Mouse (Mus musculus): Measurements from ENCODE around the gene Lrrc27. TPM values are rescaled to one million over a fixed set of nuclear protein-coding genes. Genes with fewer than 3 reads are reported as not detected.

Gene Lrrc27
- 1.4 TPM for polyA plus RNA-seq (2017; shearing (Covaris generic))

DNA sequence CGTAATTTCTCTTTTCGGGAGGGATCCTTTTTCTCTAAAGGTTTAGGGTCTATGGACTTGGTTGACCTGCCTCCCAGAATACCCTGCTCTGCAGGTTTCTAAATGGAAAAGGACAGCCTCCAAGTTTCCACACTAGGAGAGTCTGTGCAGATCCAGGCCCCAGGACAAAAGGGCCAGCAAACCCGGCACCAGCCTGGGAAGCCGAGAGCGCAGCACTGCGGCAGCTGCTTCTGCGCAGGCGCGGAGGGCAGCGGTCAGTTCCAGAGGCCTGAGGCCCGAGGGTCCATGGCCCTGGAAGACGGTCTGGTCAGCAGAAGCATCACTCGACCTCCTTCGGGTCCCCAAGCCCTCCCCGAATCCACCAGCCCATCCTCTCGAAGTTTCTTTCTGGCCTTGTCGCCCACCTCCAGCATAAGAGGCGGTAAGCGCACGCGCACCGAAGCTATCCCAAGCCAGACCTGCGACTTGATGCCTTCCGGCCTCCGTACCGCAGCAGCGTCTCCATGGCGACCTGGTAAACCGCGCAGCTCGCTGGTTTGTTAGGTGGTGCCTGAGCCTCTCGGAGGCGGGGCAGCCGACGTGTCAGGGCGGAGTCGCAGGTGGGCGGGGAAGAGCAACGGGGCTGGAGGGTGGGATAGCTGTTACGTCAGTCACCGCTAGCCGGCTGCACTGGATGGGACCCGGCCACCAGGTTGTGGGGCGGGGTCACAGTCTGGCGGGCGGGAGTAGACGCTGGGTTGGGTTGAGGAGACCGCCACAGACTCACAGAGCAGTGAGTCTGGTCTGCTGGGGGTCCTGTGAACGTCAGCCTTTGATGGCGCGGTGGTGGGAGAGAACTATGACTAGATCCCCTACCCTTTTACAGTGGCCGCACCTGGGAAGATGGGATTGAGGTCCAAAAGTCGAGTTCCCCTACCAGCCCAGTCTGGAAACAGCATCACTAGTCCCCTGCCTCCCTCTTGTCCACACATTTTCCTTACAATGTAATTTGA, at the start of gene Lrrc27, which contains the start of gene Stk32c:
Lrrc27 (plus strand) TSS at position 235 of the 992 bp plus-strand sequence.
Stk32c (minus strand) TSS at position 554 of the 992 bp plus-strand sequence.

DNA sequence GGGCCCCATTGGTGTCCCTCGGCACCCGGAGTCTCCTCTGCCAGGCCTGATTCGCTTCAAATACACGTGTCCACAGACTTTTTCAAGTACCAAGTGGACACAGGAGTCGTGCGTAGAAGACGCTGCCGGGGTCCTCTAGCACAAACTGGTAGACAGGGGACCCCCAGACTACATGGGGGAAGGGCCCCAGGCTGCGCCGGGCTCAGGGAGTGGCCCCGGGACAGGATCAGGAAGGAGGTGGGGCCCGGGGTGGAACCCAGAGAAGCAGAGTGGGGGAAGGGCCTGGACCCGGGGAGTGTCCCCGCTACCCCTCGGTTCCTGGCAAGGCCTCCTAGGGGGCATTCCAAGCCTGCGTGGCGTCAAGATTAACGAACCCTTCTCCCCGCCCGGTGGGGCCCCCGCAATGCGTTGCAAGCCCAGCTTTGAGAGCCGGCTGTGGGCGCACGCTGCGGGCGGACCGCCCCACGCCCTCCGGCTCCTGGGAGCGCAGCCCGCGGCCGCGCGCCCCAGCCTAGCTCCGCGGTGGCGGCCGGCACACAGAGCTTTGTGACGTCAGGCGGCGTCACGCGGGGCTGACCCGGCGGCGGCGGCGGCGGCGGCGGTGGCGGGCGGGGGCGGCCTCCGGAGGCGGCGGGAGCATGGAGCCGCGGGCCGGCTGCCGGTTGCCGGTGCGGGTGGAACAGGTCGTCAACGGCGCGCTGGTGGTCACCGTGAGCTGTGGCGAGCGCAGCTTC, 35.3 kb downstream of the Lrrc27 start, which contains the start of gene Pwwp2b:
Pwwp2b (plus strand) TSS at position 602 of the 734 bp plus-strand sequence.

Other genes with a start within 250 kb of the Lrrc27 start
- gene Dpysl4, start 127.0 kb upstream of the Lrrc27 start, polyA plus RNA-seq (2017; shearing (Covaris generic)) = not detected
- 4.6 TPM for gene Stk32c, start 319 bp downstream of the Lrrc27 start, polyA plus RNA-seq (2017; shearing (Covaris generic))
- gene Pwwp2b, start 35.5 kb downstream of the Lrrc27 start, polyA plus RNA-seq (2017; shearing (Covaris generic)) = 3.6 TPM
- gene Inpp5a, start 176.1 kb downstream of the Lrrc27 start, polyA plus RNA-seq (2017; shearing (Covaris generic)) = 9.2 TPM

Data from effector memory CD4-positive, alpha-beta T cell, adult 5 months (primary cell).